Mouse (Mus musculus): ENCODE measurements around the gene Mapkapk3.

Gene Mapkapk3

DNA sequence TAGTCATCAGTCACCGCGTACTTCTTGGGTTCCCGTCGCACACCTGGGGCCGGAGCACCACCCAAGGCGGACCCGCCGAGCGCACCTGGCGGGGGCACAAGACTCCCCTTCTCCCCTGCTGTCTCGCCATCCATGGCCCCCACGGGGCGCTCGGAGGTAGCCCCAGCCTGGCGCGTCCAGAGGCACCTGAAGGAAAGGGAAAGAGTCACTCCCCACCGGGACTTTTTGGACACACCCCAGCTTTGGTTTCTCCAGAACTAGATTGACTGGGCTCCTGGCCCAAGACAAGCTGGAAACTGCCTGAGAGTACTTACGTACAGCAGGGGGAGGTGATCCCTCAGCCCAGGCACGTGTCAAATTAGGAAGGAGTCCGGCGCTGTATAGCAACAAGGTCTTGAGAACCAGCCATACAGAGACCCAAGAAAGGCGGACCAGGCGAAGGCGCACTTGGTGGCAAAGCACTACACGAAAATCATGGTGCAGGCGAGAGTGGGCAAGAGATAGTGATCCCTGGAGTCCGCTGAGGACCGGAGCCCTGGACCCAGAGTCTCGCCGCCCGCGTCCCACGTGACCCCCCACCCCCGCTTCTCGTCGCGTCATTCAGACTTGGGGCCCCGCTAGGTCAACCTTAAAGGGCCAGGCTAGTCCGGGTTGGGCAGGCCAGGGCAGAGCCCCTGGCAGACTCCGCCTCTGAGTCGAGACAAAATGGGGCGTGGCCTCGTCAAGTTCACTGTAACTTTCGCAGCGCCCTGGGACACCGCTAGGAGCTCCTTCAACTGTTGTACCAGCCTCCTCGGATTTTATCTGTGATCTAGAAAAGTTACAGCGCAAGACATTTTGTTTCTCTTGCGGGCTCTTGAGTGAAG is at the start of gene Mapkapk3:
Mapkapk3 (minus strand) TSS at position 667 of the 866 bp plus-strand sequence.
- peak; percentile 94 for DNase-seq

DNA sequence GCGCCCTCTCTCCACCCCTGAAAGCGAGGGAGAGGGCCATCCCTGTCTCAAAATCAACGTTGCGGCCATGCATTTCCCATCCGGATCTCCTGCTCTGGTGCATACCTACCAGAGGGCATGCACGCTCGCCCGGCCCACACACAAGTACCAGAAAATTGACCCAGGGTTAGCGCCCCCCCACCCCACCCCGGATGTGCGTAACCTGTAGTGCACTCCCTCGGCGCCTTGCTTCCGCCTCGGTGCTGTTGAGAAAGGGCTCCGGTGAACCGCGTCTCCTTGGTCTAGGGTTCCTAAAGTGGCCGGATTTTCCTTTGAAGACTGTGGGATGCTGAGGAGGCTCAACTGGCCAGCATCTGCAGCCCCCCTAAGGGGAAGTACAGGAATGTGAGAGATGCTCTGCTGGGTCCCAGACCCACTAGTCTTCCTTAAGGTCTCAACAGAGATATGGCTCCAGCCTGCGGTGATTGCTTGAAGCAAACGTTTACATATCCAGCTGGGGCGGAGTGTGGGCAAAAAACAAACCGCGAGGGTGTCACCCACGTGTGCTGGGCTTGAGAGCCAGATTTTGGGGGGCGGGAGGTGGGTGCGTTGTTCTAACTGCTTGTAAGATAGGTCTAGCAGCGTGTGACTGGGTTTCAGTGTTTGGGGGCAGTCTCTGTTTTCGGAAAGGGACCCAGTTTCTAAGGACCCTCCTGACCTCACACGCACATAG is 48.7 kb upstream of the Mapkapk3 start, which contains the start of gene Hemk1:
Hemk1 (minus strand) TSS at position 179 of the 712 bp plus-strand sequence.
- peak; percentile 85 to 86 for DNase-seq

DNA sequence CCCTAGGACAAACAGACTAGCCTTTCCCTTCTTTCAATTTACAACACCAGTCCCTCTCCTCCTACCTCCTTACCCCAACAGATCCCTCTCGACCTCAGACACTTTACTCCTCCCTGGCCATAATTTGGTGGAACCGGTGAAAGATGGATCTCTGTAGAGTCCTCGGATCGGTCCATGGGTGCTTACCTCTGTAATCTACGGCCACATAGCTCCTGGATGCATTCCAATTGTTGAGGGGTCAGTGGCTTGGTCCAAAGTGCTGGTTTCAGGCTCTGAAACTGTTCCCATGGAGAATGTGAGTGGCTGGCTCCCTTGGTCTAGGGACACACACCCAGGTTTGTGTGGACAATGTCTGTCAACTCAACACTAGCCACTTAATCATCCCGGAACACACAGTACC is 46.7 kb upstream of the Mapkapk3 start:
- no peak for DNase-seq

GRCm38 (mm10) chr9:107335909-107336308 is 46.2 kb upstream of the Mapkapk3 start:
- DNase-seq: peak; percentile 73 to 84

- DNase-seq: no peak
Observed at GRCm38 (mm10) chr9:107335046-107335445, 45.4 kb upstream of the Mapkapk3 start.

DNA sequence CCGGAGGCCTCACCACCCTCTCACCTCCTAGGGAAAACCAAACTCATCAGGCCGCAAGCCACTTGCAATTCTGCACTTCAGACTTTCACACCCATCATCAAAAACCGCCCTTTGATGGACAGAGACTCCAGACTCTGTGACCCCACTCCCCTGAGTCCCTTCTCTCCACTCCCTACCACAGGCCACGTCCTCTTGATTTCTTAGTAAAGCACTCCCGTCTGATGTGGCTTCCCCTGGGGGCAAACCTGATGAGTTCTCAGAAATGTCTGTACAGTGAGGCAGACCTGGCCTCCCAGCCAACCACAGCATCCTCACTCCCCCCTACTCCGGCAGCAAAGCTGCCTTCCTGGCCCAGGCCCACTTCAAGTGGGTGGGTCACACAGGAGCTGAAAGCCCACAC is 44.7 kb upstream of the Mapkapk3 start:
- DNase-seq: no peak

- DNase-seq: no peak
Observed at GRCm38 (mm10) chr9:107333686-107334085, 44.0 kb upstream of the Mapkapk3 start.

- DNase-seq: no peak
Observed at GRCm38 (mm10) chr9:107330791-107331190, 41.1 kb upstream of the Mapkapk3 start.

DNA sequence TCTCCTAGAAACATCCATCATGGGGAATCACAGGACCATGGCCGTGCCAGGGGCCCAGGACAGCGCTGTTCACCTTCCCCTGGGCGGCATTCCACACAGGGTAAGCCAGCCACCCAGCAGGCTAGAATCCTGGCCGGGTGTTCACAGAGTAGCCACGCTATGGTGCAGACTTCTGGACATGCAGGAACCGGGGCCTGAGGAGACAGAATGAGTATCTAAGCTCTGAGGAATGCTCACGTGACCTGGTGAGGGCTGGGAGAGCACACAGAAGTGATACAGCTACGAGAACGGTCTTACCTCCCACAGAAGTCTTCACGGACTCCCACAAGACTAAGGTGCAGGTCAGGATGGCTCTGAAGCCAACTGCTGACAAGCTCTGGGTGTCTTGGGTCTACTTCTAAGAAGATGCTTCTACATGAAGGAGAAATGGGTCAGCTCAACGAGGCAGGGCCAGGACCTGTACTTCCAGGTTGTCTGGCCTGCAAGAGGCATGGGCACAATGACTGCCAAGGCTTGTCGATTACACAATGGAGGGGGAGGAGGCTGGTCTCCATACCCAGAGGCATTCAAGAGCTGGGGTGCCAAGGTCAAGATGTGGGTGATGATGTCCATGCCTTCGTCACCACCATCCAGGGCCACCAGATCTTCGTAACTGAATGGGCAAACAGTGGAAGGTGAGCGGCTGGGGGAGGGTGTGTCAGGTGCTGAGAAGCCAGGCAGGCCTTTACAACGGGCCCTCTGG is 38.4 kb upstream of the Mapkapk3 start:
- peak; percentile 72 to 84 for DNase-seq

DNA sequence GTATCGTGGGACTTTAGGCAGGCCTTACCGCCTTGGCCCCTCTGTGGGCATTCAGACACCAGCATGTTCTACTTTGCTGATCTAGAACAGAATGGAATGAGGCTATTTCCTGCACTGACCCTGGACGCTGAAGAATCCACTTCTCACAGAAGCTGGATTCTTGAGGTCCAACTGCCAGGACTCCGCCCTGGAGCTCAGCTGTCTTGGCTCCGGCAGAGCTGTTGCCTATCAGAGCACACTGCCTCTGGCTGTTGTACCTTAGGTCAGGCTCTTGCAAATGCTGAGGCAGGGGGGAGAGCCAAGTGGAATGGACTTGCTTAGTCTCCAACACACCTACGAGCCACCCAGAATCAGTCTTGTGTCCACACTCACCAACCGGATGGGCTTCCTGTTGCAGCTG is 36.2 kb upstream of the Mapkapk3 start:
- DNase-seq: peak; percentile 39 to 69

- no peak for DNase-seq
Observed at GRCm38 (mm10) chr9:107324799-107325561, 35.3 kb upstream of the Mapkapk3 start.

DNA sequence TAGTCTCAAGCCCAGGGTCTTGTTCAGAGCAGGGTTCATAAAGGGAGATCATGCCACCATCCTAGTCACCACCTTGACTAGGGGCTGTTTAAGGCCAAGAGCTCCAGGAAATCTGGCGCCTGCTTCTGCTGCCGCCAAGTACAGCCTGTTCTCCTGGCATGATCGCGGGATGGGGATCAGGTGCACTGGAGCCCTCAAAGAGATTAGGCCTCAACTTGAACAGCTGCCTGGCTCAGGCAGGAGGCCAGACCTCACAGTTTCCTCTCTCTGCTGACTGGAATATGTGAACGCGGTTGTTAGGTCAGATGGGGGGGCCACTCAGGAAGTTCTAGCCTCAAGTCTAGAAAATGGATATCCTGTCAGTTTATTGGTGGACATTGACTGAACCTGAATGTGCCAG is 33.9 kb upstream of the Mapkapk3 start:
- peak in 1 of 2 experiments; percentile 70 for DNase-seq

DNA sequence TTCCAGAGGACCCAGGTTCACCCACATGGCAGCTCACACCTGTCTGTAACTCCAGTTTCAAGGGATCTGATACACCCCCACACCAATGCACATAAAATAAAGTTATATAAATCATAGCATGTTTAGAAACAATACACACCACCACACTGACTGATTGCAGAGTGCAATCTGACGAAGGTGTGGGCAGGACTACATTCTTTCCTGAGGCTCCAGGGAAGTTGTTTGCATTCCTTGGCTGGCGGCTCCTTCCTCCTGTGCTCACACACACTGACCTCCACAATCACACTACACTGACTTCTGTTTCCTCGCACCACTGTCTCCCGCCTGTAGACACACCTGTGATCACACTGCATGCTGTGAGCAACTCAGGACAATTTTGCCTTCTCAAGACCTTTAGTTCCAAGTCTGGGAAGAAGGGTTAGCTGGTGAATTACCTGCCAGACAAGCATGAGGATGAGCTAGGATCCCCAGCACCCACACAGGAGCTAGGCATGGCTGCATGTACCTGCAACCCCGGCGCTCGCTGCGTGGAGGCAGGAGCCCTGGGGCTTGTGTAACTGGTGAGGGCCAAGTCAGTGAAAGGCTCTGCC is 32.9 kb upstream of the Mapkapk3 start:
- DNase-seq: no peak

DNA sequence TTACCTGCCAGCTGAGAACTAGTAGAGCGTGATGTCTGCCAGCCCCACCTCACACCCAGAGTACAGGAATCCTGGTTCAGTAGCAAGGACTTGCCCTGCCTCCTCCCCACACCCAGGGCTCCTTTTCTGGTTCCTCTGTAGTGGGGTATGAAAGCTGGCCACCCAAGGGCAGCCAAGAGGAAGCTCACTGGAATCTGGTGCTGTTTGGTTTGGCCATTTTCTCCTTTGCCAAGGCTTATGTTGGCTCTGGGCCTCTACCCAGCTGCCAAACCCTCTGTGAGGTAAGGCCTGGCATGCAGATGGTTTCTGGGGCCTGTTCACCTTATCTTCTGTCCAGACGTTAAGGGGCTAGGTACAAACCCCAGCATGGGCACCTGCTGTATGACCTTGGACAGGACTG is 26.1 kb upstream of the Mapkapk3 start:
- no peak for DNase-seq

DNA sequence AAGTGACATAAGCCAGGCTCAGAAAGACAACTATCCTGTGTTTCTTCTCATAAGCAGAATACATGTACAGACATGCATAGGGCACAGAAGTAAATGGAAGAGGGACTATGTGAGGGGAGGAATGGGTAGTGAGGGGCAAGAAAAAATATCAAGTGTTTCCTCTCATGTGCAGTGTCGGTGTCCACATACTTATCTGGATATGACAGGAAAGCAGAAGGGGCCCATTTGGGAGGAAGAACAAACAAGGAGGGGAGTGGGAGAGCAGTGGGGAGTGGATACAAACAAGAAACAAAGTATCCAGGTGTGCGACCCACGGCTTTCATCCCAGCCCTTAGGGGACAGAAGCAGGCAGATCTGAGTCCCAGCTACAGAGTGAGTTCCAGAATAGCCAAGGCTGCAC is 24.2 kb upstream of the Mapkapk3 start:
- no peak for DNase-seq

DNA sequence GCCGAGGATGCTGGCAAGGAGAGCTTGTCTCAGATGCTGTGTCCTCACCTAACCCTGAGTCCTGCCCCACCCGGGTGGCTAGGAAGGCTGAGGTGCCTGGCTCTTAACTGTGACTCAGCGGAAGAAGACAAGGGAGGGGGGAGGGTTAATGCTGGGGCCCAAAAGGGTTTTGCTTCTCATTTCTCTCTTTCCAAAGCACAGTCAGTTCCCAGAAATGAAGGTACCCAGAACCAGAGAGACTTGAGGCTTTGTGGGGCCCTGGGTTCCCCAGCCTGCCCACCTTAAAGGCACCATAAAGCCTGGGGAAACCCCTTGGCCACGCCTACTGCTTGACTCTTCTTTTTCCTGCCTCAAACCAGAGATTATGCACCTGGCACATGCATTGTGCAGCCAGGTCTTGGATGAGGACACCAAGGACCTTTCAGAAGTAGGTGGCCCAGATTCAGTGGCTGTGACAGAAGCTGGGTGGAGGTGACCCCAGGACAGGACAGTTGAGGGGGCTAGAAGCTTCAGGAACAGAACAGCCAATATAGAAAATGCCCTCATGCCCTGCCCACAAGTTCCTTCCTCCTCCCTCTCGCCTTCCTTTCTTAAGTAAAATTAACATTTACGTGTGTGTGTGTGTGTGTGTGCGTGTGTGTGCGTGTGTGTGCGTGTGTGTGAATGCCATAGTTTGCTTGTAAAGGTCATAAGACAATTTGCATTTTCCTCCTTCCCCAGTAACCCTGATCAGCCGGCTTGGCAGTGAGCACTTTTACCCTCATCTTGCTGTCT is 23.3 kb upstream of the Mapkapk3 start:
- no peak for DNase-seq

DNA sequence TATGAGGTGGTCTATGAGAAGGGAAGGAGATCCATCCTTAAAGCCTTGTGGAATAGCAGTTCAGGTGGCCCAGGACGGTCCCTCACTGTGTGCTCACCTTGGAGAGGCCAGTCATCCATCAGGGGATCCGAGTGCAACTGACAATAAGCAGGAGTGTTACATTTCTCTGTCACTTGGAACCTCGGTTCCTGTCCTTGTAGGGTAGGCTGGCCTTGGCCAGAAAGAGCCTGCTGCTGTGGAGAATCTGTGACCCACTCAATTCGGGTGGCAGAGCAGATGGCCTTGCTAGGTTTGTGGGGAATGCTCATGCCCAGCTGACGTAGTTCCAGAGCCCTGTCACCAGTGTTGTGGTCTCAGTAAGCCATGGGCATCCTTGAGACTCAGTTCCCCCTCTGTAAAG is 19.9 kb upstream of the Mapkapk3 start:
- no peak for DNase-seq

DNA sequence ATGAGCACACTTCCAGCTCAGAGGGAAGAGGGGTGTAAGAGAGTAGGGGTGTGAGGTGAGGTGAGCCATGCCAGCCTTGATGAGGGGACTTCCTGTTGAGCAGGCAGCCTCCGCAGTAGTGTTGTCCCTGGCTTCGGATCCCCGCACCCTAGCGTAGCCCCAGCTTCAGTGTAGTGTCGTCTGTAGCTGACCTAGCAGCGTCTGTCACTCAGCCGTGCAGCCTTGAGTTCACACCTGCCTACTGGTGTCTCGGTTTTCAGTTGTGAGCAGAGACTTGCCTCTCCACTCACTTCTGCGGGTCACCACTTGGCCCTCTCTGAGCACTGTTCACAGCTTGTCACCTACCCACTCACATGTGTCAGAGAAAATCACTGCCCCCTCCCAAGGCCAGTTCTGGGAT is 19.5 kb upstream of the Mapkapk3 start:
- DNase-seq: no peak

DNA sequence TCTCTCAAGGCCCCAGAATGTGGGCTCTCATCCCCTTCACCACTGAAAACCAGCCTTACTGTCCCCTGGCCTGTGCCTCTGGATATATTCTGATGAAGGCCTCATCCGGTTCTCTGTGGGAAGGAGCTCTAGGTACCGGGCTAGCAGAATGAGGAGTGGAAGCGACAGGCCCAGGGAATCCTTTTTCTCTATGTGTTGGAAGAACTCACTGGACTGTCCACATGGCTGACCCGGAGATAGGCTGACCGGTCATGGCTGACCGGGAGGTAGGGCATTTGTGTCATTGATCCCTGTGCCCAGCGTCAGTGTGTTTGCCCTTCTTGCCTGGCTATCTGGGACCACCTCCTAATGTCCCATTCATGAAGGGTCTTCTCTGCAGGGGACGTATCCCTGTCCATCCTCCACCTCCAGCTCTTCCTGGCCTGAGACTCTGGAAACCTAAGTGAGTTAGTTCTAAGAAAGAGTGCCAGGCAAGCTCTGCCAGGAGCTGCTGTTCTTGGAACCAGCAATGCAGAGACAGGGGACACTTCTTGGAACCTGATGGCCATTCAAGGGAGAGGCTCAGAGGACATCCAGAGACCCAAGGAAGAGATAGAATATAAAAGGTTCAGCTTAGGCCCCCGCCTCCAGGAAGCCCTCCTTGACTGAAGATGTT is 18.8 kb upstream of the Mapkapk3 start:
- no peak for DNase-seq

DNA sequence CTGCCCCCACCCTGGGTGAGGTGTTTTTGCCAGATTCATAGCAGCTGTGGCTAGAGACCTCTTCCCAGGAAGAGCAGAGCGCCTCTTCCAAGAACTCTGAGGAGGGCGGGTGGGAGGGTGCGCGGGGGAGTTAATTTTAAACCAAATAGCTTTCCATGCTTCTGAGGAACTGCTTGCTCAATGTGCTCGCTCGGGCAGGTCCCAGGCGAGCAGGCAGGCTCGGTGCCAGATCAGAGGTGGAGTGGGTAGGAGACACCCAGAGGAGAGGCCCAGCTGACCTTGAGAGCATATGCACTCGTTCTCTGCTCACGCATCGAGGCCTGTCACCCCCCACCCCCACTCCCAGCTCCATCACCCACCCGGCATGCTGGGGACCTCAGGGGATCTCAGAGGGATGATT is 18.2 kb upstream of the Mapkapk3 start:
- DNase-seq: peak; percentile 78 to 90
